Mouse (Mus musculus) urinary bladder, postnatal 36 days (tissue): ENCODE data around the gene Prr36.
"Not testable (repeated sequence)": the region's sequence is repeated elsewhere in the genome, so short reads cannot be mapped to it uniquely, and the experiment has no call there.

Experiments used
- DNase-seq, 2 experiments: peaks; one replicate each; pipeline ENCODE4 v3.0.0; 2022; ENCODE audit warnings: low spot score in 2 of 2, mixed read lengths in 1 of 2

Gene Prr36

GRCm38 (mm10) chr8:4216791-4217621 is at the start of gene Prr36:
Prr36 (minus strand) TSS chr8:4217459.
- no peak for DNase-seq

GRCm38 (mm10) chr8:4265160-4265914 is 48.1 kb upstream of the Prr36 start:
- no peak for DNase-seq

- no peak for DNase-seq
These were observed 46.0 kb upstream of the Prr36 start for GRCm38 (mm10) chr8:4263105-4263791.

GRCm38 (mm10) chr8:4259805-4260170 is 42.5 kb upstream of the Prr36 start:
- DNase-seq: no peak

- peak; percentile 89 to 95 for DNase-seq
These were observed 42.0 kb upstream of the Prr36 start, which contains the start of gene Ctxn1 for GRCm38 (mm10) chr8:4259125-4259804. Ctxn1 (minus strand) TSS chr8:4259274.

GRCm38 (mm10) chr8:4258678-4259077 is 41.4 kb upstream of the Prr36 start:
- no peak for DNase-seq

- DNase-seq: peak; percentile 51 to 69
These were observed 41.0 kb upstream of the Prr36 start for GRCm38 (mm10) chr8:4258233-4258632.

- no peak for DNase-seq
These were observed 40.1 kb upstream of the Prr36 start for GRCm38 (mm10) chr8:4257350-4257749.

GRCm38 (mm10) chr8:4256911-4257310 is 39.7 kb upstream of the Prr36 start:
- no peak for DNase-seq

GRCm38 (mm10) chr8:4255471-4255870 is 38.2 kb upstream of the Prr36 start:
- DNase-seq: not testable (repeated sequence)

GRCm38 (mm10) chr8:4254001-4254400 is 36.7 kb upstream of the Prr36 start:
- no peak for DNase-seq

- peak; percentile 96 to 97 for DNase-seq
These were observed 35.9 kb upstream of the Prr36 start, which contains the start of gene Snapc2 for GRCm38 (mm10) chr8:4252934-4253841. Snapc2 (plus strand) TSS chr8:4253080.

- no peak for DNase-seq
These were observed 35.0 kb upstream of the Prr36 start for GRCm38 (mm10) chr8:4252116-4252760.

- peak; percentile 75 to 79 for DNase-seq
These were observed 33.2 kb upstream of the Prr36 start for GRCm38 (mm10) chr8:4250306-4250970.

GRCm38 (mm10) chr8:4249213-4249612 is 32.0 kb upstream of the Prr36 start:
- DNase-seq: no peak

GRCm38 (mm10) chr8:4247951-4248540 is 30.8 kb upstream of the Prr36 start, which contains the start of gene Tgfbr3l:
Tgfbr3l (plus strand) TSS chr8:4248214.
- DNase-seq: no peak

GRCm38 (mm10) chr8:4247241-4247640 is 30.0 kb upstream of the Prr36 start:
- no peak for DNase-seq

GRCm38 (mm10) chr8:4245737-4246136 is 28.5 kb upstream of the Prr36 start:
- no peak for DNase-seq

GRCm38 (mm10) chr8:4245061-4245460 is 27.8 kb upstream of the Prr36 start:
- DNase-seq: no peak
